Mouse (Mus musculus): ENCODE data around the gene Cd163. TPM values are rescaled to one million over a fixed set of nuclear protein-coding genes. Genes with fewer than 3 reads are reported as not detected.
"Not testable (repeated sequence)": the region's sequence is repeated elsewhere in the genome, so short reads cannot be mapped to it uniquely, and the experiment has no call there.

Cd163 gene
- polyA plus RNA-seq, 1 experiment from 2014 or later: not detected

DNA sequence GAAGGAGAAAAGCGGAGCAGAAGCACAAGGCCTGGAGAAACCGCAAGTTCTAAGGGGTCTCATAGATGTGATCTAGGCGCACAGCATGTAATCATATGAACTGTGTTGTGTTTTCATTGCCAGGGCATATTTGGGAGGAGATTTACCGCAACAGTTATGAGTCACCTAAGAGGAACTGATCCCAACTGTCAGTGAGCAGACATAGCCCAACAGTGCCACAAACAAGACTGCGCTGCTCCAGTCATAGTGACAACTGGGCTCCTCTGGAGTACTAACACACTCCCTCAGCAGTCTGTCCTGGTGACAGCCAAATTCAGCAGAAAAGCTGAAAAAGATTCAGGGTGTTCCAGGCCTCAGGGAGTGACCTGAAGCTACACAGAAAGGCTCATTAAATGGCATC is 7.1 kb upstream of the Cd163 start:
- DNase-seq (ENCODE audit: low spot score); H3K4me2 ChIP-seq; H3K9ac ChIP-seq (ENCODE audit: low read depth, low read length); H3K4me3 ChIP-seq (ENCODE audit: low read depth, low read length); ATAC-seq (replicated peaks; ENCODE audit: low FRiP score); H3K4me1 ChIP-seq (replicated peaks; ENCODE audit: control insufficient read depth, insufficient read depth, low read length); H3K9me3 ChIP-seq (ENCODE audit: control insufficient read depth, low read length); H3K27ac ChIP-seq (ENCODE audit: low read depth, low read length); H3K27me3 ChIP-seq (replicated peaks; ENCODE audit: control insufficient read depth, insufficient read depth, low read length); H3K36me3 ChIP-seq (ENCODE audit: control insufficient read depth, insufficient read depth, low read length): not testable (repeated sequence)
- 92% methylated on average over 4 of the region's 5 CpGs for WGBS

DNA sequence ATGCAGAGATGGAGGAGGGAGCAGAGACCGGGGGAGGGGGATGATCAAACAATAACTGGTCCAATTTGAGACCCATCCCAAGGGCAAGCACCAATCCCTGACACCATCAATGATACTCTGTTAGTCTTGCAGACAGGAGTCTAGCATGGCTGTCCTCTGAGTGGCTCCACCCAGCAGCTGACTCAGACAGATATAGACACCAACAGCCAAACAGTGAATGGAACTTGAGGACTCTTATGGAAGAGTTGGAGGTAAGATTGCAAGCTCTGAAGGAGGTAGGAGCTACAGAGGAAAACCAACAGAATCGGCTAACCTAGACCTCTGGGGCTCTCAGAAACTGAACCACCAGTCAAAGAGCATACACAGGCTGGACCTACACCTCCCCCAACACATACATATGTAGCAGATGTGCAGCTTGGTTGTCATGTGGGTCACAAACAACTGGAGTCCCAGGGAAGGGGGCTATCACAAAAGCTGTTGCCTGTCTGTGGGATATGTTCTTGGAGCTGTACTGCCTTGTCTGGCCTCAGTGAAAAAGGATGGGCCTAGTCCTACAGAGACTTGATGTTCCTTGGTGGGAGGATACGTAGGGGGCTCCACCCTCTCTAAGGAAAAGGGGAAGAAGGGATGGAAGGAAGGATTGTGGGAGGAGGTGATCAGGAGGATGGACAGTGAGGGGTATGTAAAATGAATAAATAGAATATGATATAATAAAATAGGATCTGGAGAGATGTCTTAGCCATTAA is 2.8 kb upstream of the Cd163 start:
- Histone ChIP-seq H3K27ac (ENCODE audit: low read depth, low read length) (no peak overlapping the region), H3K4me2 (no peak overlapping the region), H3K4me3 (ENCODE audit: low read depth, low read length) (no peak overlapping the region), H3K27me3 (replicated peaks; ENCODE audit: control insufficient read depth, insufficient read depth, low read length) (no peaks in the 10 kb centered on the region), H3K36me3 (ENCODE audit: control insufficient read depth, insufficient read depth, low read length) (no peaks in the 10 kb centered on the region), H3K4me1 (replicated peaks; ENCODE audit: control insufficient read depth, insufficient read depth, low read length) (no peaks in the 10 kb centered on the region), H3K9ac (ENCODE audit: low read depth, low read length) (no peak overlapping the region), H3K9me3 (ENCODE audit: control insufficient read depth, low read length) (no peaks in the 10 kb centered on the region)
- ATAC-seq (replicated peaks; ENCODE audit: low FRiP score) (no peak), DNase-seq (ENCODE audit: low spot score) (no peak)
- WGBS: 76% methylated on average over 3 of the region's 3 CpGs

DNA sequence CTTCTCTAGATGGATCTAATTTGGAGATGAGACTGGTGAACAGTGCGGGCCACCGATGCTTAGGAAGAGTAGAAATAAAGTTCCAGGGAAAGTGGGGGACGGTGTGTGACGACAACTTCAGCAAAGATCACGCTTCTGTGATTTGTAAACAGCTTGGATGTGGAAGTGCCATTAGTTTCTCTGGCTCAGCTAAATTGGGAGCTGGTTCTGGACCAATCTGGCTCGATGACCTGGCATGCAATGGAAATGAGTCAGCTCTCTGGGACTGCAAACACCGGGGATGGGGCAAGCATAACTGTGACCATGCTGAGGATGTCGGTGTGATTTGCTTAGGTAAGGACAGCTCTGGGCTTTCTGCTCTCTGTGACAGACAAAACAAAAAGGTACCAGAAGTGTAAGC is 4.5 kb downstream of the Cd163 start:
- no peak for ATAC-seq (replicated peaks; ENCODE audit: low FRiP score)
- 80% methylated on average over 8 of the region's 8 CpGs for WGBS
- no peak overlapping the region for H3K4me3 ChIP-seq (ENCODE audit: low read depth, low read length)

DNA sequence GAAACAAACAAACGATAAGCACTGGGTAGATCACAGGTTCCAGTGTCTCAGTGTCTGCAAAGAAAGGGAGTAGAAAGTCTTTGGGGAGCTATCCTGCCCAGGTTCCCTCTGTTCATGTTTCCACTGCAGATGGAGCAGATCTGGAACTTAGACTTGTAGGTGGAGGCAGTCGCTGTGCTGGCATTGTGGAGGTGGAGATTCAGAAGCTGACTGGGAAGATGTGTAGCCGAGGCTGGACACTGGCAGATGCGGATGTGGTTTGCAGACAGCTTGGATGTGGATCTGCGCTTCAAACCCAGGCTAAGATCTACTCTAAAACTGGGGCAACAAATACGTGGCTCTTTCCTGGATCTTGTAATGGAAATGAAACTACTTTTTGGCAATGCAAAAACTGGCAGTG is 7.8 kb downstream of the Cd163 start:
- WGBS: 83% methylated on average over 6 of the region's 6 CpGs
- Histone ChIP-seq H3K36me3 (ENCODE audit: control insufficient read depth, insufficient read depth, low read length) (no peaks in the 10 kb centered on the region), H3K4me1 (replicated peaks; ENCODE audit: control insufficient read depth, insufficient read depth, low read length) (no peaks in the 10 kb centered on the region), H3K9me3 (ENCODE audit: control insufficient read depth, low read length) (no peaks in the 10 kb centered on the region), H3K27me3 (replicated peaks; ENCODE audit: control insufficient read depth, insufficient read depth, low read length) (no peaks in the 10 kb centered on the region), H3K27ac (ENCODE audit: low read depth, low read length) (no peak overlapping the region), H3K9ac (ENCODE audit: low read depth, low read length) (no peak overlapping the region), H3K4me3 (ENCODE audit: low read depth, low read length) (no peak overlapping the region), H3K4me2 (no peak overlapping the region)
- ATAC-seq (replicated peaks; ENCODE audit: low FRiP score) (no peak), DNase-seq (ENCODE audit: low spot score) (no peak)

More for the DNA sequence above, 4.5 kb downstream of the Cd163 start:
- Histone ChIP-seq H3K27me3 (replicated peaks; ENCODE audit: control insufficient read depth, insufficient read depth, low read length) (no peaks in the 10 kb centered on the region), H3K4me2 (no peak overlapping the region), H3K36me3 (ENCODE audit: control insufficient read depth, insufficient read depth, low read length) (no peaks in the 10 kb centered on the region), H3K4me1 (replicated peaks; ENCODE audit: control insufficient read depth, insufficient read depth, low read length) (no peaks in the 10 kb centered on the region), H3K27ac (ENCODE audit: low read depth, low read length) (no peak overlapping the region), H3K9me3 (ENCODE audit: control insufficient read depth, low read length) (no peaks in the 10 kb centered on the region), H3K9ac (ENCODE audit: low read depth, low read length) (no peak overlapping the region)
- no peak for DNase-seq (ENCODE audit: low spot score)

DNA sequence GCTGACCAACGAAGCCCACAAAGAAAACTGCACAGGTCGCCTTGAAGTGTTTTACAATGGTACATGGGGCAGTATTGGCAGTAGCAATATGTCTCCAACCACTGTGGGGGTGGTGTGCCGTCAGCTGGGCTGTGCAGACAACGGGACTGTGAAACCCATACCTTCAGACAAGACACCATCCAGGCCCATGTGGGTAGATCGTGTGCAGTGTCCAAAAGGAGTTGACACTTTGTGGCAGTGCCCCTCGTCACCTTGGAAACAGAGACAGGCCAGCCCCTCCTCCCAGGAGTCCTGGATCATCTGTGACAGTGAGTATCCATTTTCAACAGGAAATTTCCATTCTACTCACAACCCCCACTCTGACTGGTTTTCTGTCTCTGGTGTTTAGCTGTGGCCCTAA is 15.9 kb downstream of the Cd163 start:
- 63% methylated on average over 6 of the region's 6 CpGs for WGBS
- 0 out of 2 replicates have a peak, but pooled peaks have one; percentile 31 for ATAC-seq (replicated peaks; ENCODE audit: low FRiP score)

DNA sequence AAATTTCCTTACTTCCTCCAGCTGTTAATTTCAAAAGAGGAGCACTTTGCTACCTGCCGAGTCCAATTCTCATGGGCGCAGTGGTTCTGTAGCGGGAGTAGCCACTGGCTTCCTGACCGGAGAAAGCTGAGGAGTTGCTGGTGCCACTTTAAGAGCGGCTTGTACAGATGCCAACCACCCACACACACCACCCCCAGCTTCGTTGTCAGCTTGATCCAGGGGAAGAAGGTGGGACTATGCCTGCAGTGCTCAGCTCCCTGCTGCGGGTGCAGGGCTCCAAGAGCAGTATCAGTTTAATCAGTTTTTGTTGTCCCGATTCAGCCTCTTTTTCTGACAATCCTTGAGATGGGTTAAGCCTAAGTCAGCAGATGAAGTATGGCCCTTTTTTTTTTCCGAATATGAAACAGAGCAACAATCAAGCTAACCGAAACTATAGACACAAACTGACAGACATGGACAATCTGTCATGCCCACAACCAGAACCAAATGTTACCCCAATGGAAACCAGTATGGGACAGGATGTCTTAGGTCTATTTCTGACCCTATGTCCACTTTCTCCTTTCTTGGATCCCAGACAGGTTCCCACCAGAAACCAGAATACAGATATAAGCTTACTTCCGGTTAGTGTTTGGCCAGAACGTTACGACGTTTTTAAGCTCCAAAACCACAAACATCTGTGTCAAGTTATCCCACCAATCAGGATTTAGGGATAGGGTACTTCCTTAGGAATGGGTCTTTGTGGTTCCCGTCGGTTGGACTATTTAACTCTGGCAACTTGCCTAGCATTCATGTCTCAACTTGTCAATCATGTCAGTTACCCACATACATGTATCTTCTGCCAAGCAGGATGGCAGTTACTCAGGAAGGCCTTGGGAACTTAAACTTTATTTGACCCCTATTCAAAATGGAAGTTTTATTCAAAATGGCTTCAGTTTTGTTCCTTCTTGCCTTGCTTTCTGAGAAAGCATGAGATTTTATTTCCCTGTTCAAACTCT is 17.3 kb downstream of the Cd163 start:
- no peak overlapping the region for H3K9ac ChIP-seq (ENCODE audit: low read depth, low read length)
- H3K27me3 ChIP-seq (replicated peaks; ENCODE audit: control insufficient read depth, insufficient read depth, low read length): no peaks in the 10 kb centered on the region
- no peak overlapping the region for H3K4me2 ChIP-seq
- H3K27ac ChIP-seq (ENCODE audit: low read depth, low read length): no peak overlapping the region
- no peak for DNase-seq (ENCODE audit: low spot score)
- no peaks in the 10 kb centered on the region for H3K4me1 ChIP-seq (replicated peaks; ENCODE audit: control insufficient read depth, insufficient read depth, low read length)
- 74% methylated on average over 16 of the region's 16 CpGs for WGBS
- H3K4me3 ChIP-seq (ENCODE audit: low read depth, low read length): no peak overlapping the region
- no peak for ATAC-seq (replicated peaks; ENCODE audit: low FRiP score)
- no peaks in the 10 kb centered on the region for H3K36me3 ChIP-seq (ENCODE audit: control insufficient read depth, insufficient read depth, low read length)
- no peaks in the 10 kb centered on the region for H3K9me3 ChIP-seq (ENCODE audit: control insufficient read depth, low read length)

More for the DNA sequence above, 15.9 kb downstream of the Cd163 start:
- DNase-seq (ENCODE audit: low spot score): no peak
- Histone ChIP-seq H3K36me3 (ENCODE audit: control insufficient read depth, insufficient read depth, low read length) (no peaks in the 10 kb centered on the region), H3K4me2 (no peak overlapping the region), H3K4me1 (replicated peaks; ENCODE audit: control insufficient read depth, insufficient read depth, low read length) (no peaks in the 10 kb centered on the region), H3K9me3 (ENCODE audit: control insufficient read depth, low read length) (no peaks in the 10 kb centered on the region), H3K27ac (ENCODE audit: low read depth, low read length) (no peak overlapping the region), H3K9ac (ENCODE audit: low read depth, low read length) (no peak overlapping the region), H3K4me3 (ENCODE audit: low read depth, low read length) (no peak overlapping the region), H3K27me3 (replicated peaks; ENCODE audit: control insufficient read depth, insufficient read depth, low read length) (no peaks in the 10 kb centered on the region)

DNA sequence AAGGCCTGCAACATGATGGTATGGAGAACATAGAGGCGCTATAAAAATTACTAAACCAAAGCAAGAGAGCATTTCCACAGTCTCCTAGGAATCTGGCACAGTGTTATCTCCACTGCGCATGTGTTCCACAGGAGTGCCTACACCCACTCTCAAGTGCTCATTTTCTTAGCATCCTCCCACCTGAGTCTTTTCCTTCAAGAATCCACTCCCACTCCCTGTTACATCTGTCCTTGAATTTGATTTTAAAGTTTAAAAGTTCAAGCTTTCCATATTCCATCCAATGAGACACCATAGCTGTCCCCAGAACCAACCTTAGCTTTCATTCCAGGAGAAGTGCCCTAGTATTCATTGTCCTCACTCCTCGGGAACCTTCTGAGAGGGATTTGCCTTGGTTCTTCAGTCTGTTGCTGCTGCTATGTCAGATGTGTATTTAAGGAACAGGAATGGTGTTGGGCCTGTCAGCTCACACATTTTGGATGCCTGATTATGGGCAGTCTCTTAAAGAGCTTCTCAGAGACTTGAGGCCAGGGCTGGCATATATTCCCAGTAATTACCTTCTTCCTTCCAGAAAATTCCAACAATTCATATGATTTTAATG is 24.0 kb downstream of the Cd163 start:
- no peaks in the 10 kb centered on the region for H3K9me3 ChIP-seq (ENCODE audit: control insufficient read depth, low read length)
- ATAC-seq (replicated peaks; ENCODE audit: low FRiP score) (no peak), DNase-seq (ENCODE audit: low spot score) (no peak)
- H3K27ac ChIP-seq (ENCODE audit: low read depth, low read length): no peak overlapping the region
- no peaks in the 10 kb centered on the region for H3K27me3 ChIP-seq (replicated peaks; ENCODE audit: control insufficient read depth, insufficient read depth, low read length)
- no peaks in the 10 kb centered on the region for H3K4me1 ChIP-seq (replicated peaks; ENCODE audit: control insufficient read depth, insufficient read depth, low read length)
- H3K9ac ChIP-seq (ENCODE audit: low read depth, low read length): no peak overlapping the region
- 83% methylated on average over 3 of the region's 3 CpGs for WGBS
- no peaks in the 10 kb centered on the region for H3K36me3 ChIP-seq (ENCODE audit: control insufficient read depth, insufficient read depth, low read length)
- H3K4me2 ChIP-seq: no peak overlapping the region
- H3K4me3 ChIP-seq (ENCODE audit: low read depth, low read length): no peak overlapping the region

DNA sequence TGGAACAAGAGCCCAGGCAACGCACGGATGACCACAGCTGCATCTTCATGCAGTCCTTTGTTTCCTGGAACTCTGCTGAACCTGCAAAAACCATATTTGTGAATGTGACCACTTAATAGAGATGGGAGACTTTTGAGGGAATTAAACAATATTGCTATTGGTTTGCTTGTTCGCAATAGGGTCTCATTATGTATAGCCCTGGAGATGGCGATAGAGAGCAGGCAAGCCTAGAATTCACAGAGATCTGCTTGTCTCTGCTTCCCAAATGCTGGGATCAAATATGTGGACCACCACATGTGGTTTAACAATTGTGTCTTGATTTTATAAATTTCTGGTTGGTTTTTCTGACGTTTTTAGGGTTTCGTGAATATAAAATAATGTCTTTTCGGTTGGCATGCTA is 25.2 kb downstream of the Cd163 start:
- ATAC-seq (replicated peaks; ENCODE audit: low FRiP score): no peak

More for the DNA sequence above, 25.2 kb downstream of the Cd163 start:
- WGBS: 80% methylated on average over 7 of the region's 7 CpGs
- Histone ChIP-seq H3K27me3 (replicated peaks; ENCODE audit: control insufficient read depth, insufficient read depth, low read length) (no peaks in the 10 kb centered on the region), H3K4me1 (replicated peaks; ENCODE audit: control insufficient read depth, insufficient read depth, low read length) (no peaks in the 10 kb centered on the region), H3K27ac (ENCODE audit: low read depth, low read length) (no peak overlapping the region), H3K4me3 (ENCODE audit: low read depth, low read length) (no peak overlapping the region), H3K9me3 (ENCODE audit: control insufficient read depth, low read length) (no peaks in the 10 kb centered on the region), H3K9ac (ENCODE audit: low read depth, low read length) (no peak overlapping the region), H3K36me3 (ENCODE audit: control insufficient read depth, insufficient read depth, low read length) (no peaks in the 10 kb centered on the region), H3K4me2 (no peak overlapping the region)
- DNase-seq (ENCODE audit: low spot score): no peak

Data from liver, embryonic 11.5 days (tissue).